Mouse (Mus musculus) skeletal muscle tissue, postnatal 0 days (tissue): ENCODE measurements around the gene Psmd5. TPM values are rescaled to one million over a fixed set of nuclear protein-coding genes. Genes with fewer than 3 reads are reported as not detected.

ENCODE experiments used
- polyA plus RNA-seq: library from polyadenylated mRNA; unstranded; fragments of >200 nt; fragmentation: Nextera tagmentation; extraction: Ambion mirVana; gene quantifications from 2 replicates; pipeline ENCODE4 v1.2.1, GENCODE M21; 2015

Gene Psmd5
- polyA plus RNA-seq, result 39.2 and 47.2 TPM in 2 replicates

GRCm38 (mm10) chr2:34874816-34875345 is at the start of gene Psmd5:
Psmd5 (minus strand) TSS chr2:34874968.

GRCm38 (mm10) chr2:34913218-34914068 is 38.7 kb upstream of the Psmd5 start, which contains the start of gene Phf19:
Phf19 (minus strand) TSS chr2:34914026.

DNA sequence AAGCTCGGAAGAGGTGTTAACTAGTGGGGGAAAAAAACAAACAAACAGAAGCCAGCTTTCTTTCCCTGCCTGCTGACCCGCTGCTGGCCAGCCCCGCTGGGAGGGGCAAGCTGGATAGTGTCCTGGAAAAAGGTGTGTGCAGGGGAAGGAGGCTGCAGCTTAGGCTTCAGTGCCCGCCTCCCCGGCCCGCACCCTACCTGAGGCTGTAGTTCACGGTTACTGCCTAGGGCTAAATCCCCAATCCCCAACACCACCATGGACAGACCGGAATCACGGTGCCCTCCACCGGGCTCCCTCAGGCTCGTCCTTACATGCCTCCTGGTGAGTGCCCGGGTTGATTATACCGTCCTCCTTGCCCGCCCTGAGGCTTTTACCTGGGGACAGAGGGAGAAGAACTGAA is 497 bp downstream of the Psmd5 start, which contains the start of gene Cutal:
TSS of gene Cutal (plus strand) at position 126 of the 400 bp plus-strand sequence.

GRCm38 (mm10) chr2:34832766-34833457 is 41.9 kb downstream of the Psmd5 start, which contains the start of gene Gm34653:
Gm34653 (plus strand) TSS chr2:34833007.

GRCm38 (mm10) chr2:34825827-34826459 is 48.8 kb downstream of the Psmd5 start, which contains the start of gene Fbxw2:
Fbxw2 (minus strand) TSS chr2:34826311.

Other genes starting within 250 kb of the Psmd5 start
- 34.2 and 39.4 TPM in 2 replicates for gene Gapvd1, start 119.7 kb downstream of the Psmd5 start, polyA plus RNA-seq
- gene Hspa5, start 103.0 kb downstream of the Psmd5 start, polyA plus RNA-seq, result 196 and 251 TPM in 2 replicates
- gene Rabepk, start 75.1 kb downstream of the Psmd5 start, polyA plus RNA-seq, result 14.5 and 19.5 TPM in 2 replicates
- gene Fbxw2, start 48.7 kb downstream of the Psmd5 start, polyA plus RNA-seq, result 53.1 and 60.2 TPM in 2 replicates
- gene Gm34653, start 42.0 kb downstream of the Psmd5 start, polyA plus RNA-seq, result 0.07 and 0.14 TPM in 2 replicates
- gene Cutal, start 572 bp downstream of the Psmd5 start, polyA plus RNA-seq, result 0.07 and 0.13 TPM in 2 replicates
- gene Phf19, start 39.1 kb upstream of the Psmd5 start, polyA plus RNA-seq, result 5.0 and 5.1 TPM in 2 replicates
- 1.5 and 2.2 TPM in 2 replicates for gene Traf1, start 86.8 kb upstream of the Psmd5 start, polyA plus RNA-seq
- 0.22 and 0.27 TPM in 2 replicates for gene Hc, start 186.5 kb upstream of the Psmd5 start, polyA plus RNA-seq
- 0.08 and 0.35 TPM in 2 replicates for gene AI182371, start 226.6 kb upstream of the Psmd5 start, polyA plus RNA-seq
- 8.2 and 8.6 TPM in 2 replicates for gene Cntrl, start 234.5 kb upstream of the Psmd5 start, polyA plus RNA-seq